In genomic region chr17:50055154-50055756, GRCm38 (mm10) we compare ENCODE assay signal across 10 mouse cellular contexts.
DNase-seq lines count a peak whose midpoint lies in the region; ATAC-seq and TF ChIP-seq lines count a peak whose summit lies in the region.
"Had no signal": no experiment of that assay in that cellular context is flagged by ENCODE, and none has a peak within 500 bp of the region (broad histone marks: within the 10 kb centered on the region; RNA-seq: fewer than 3 reads in every experiment).

No protein-coding gene starts in this region.

- no peak overlapping the region for H3K9ac ChIP-seq in heart, adult 2 months (ENCODE audit: low read depth, low read length)
- H3K9ac ChIP-seq in forebrain, embryonic 14.5 days (ENCODE audit: low read length): no peak overlapping the region; the same call in 1 of the 2 replicates
- H3K9ac ChIP-seq in midbrain, embryonic 14.5 days (replicated peaks; ENCODE audit: low read length): no peak overlapping the region
- H3K9ac ChIP-seq: liver, embryonic 15.5 days had no signal

- intact Hi-C loops in heart, adult 2 months (cut with DNase I): no loop called here

- H3K4me2 ChIP-seq in forebrain, embryonic 14.5 days (ENCODE audit: low read length): no peak overlapping the region
- no peak overlapping the region for H3K4me2 ChIP-seq in midbrain, embryonic 14.5 days (ENCODE audit: low read length)
- H3K4me2 ChIP-seq: liver, embryonic 15.5 days had no signal

- ATAC-seq in forebrain, embryonic 14.5 days: peak; percentile 45
- no peak; the same call in 1 of the 2 replicates for ATAC-seq in midbrain, embryonic 14.5 days (ENCODE audit: low FRiP score, low TSS enrichment)
- ATAC-seq: CD4-positive, CD25-positive, alpha-beta regulatory T cell, adult 4 months had no signal

- no peak for TF ChIP-seq POLR2A in heart, adult 2 months (IDR thresholded peaks at IDR 0.05; ENCODE audit: insufficient read depth, low read depth, low read length)
- TF ChIP-seq POLR2A in brain, embryonic 14.5 days (IDR thresholded peaks at IDR 0.05; ENCODE audit: borderline replicate concordance, extremely low read depth, insufficient read depth, insufficient read length, poor library complexity, severe bottlenecking): no peak

- H3K9me3 ChIP-seq in forebrain, embryonic 14.5 days (replicated peaks; ENCODE audit: control insufficient read depth, low read length): no peaks in the 10 kb centered on the region
- no peaks in the 10 kb centered on the region for H3K9me3 ChIP-seq in midbrain, embryonic 14.5 days (ENCODE audit: control insufficient read depth, low read length)
- H3K9me3 ChIP-seq: liver, embryonic 15.5 days had no signal

- WGBS in heart, adult 2 months: 73% methylated on average over 16 of the region's 16 CpGs
- 33% methylated on average over 16 of the region's 16 CpGs for WGBS in forebrain, embryonic 14.5 days
- WGBS in midbrain, embryonic 14.5 days: 43% methylated on average over 16 of the region's 16 CpGs

- peak overlapping the region; percentile 31; the same call in 1 of the 2 replicates for H3K27ac ChIP-seq in heart, adult 2 months
- H3K27ac ChIP-seq in forebrain, embryonic 14.5 days (ENCODE audit: low read depth, low read length): peak overlapping the region; percentile 63
- H3K27ac ChIP-seq in midbrain, embryonic 14.5 days (replicated peaks; ENCODE audit: low read depth, low read length): 0 out of 2 replicates have a peak overlapping the region, but pooled peaks have one; percentile 32
- H3K27ac ChIP-seq: liver, embryonic 15.5 days had no signal

- no peaks in the 10 kb centered on the region for H3K79me2 ChIP-seq in heart, adult 2 months (replicated peaks; ENCODE audit: control insufficient read depth, insufficient read depth, low read length)

- no peaks in the 10 kb centered on the region for H3K27me3 ChIP-seq in heart, adult 2 months (ENCODE audit: control insufficient read depth, insufficient read depth, low read length)
- H3K27me3 ChIP-seq in forebrain, embryonic 14.5 days (replicated peaks; ENCODE audit: control insufficient read depth, insufficient read depth, low read length): no peaks in the 10 kb centered on the region
- H3K27me3 ChIP-seq in midbrain, embryonic 14.5 days (ENCODE audit: control insufficient read depth, insufficient read depth, low read length): no peaks in the 10 kb centered on the region
- H3K27me3 ChIP-seq: liver, embryonic 15.5 days had no signal

- no peak for TF ChIP-seq EP300 in heart, adult 2 months (IDR thresholded peaks at IDR 0.05; ENCODE audit: insufficient read depth, low read depth, low read length)

- peaks cover 5% of the 10 kb centered on the region for H3K36me3 ChIP-seq in heart, adult 2 months (ENCODE audit: control insufficient read depth, insufficient read depth, low read length)
- no peaks in the 10 kb centered on the region for H3K36me3 ChIP-seq in forebrain, embryonic 14.5 days (ENCODE audit: control insufficient read depth, insufficient read depth, low read length)
- H3K36me3 ChIP-seq in midbrain, embryonic 14.5 days (ENCODE audit: control insufficient read depth, insufficient read depth, low read length): no peaks in the 10 kb centered on the region
- H3K36me3 ChIP-seq: liver, embryonic 15.5 days had no signal

- no peak overlapping the region for H3K4me3 ChIP-seq in heart, adult 2 months
- H3K4me3 ChIP-seq in forebrain, embryonic 14.5 days (ENCODE audit: low read depth, low read length): no peak overlapping the region
- no peak overlapping the region for H3K4me3 ChIP-seq in midbrain, embryonic 14.5 days (replicated peaks; ENCODE audit: low read depth, low read length)
- H3K4me3 ChIP-seq: liver, embryonic 15.5 days had no signal

- no peak for TF ChIP-seq CTCF in heart, adult 2 months (IDR thresholded peaks at IDR 0.05)
- TF ChIP-seq CTCF in brain, embryonic 14.5 days (IDR thresholded peaks at IDR 0.05; ENCODE audit: borderline replicate concordance, extremely low read depth, insufficient read depth, insufficient read length): no peak

- DNase-seq in heart, adult 2 months: no peak
- no peak for DNase-seq in heart, postnatal 4 days
- DNase-seq in brain, embryonic 14.5 days (ENCODE audit: low read depth): peak; percentile 64
- DNase-seq in forebrain, embryonic 14.5 days (ENCODE audit: low spot score): peak; percentile 49
- peak; percentile 31 for DNase-seq in midbrain, embryonic 14.5 days
- DNase-seq in testis, postnatal 10 days (ENCODE audit: low spot score): no peak
- DNase-seq in embryo, embryonic 11 days: no peak
- DNase-seq in lung, postnatal 25 days (ENCODE audit: low spot score): no peak

- H3K4me1 ChIP-seq in heart, adult 2 months (ENCODE audit: control insufficient read depth, insufficient read depth, low read length): peaks cover 29% of the 10 kb centered on the region
- peaks cover 10% of the 10 kb centered on the region for H3K4me1 ChIP-seq in forebrain, embryonic 14.5 days (ENCODE audit: control insufficient read depth, insufficient read depth, low read length)
- H3K4me1 ChIP-seq in midbrain, embryonic 14.5 days (ENCODE audit: control insufficient read depth, insufficient read depth, low read length): no peaks in the 10 kb centered on the region

Comparison
In these comparisons a context has a peak if more than half of its experiments do, and no peak if none do; other contexts are left out.
1. DNase-seq: peak in brain, embryonic 14.5 days (single experiment), forebrain, embryonic 14.5 days (single experiment) and midbrain, embryonic 14.5 days (single experiment); none in heart, adult 2 months (0 of 2), heart, postnatal 4 days (single experiment), testis, postnatal 10 days (single experiment), embryo, embryonic 11 days (single experiment) and lung, postnatal 25 days (single experiment).
2. Peak in every context shown above with its lines, with median percentiles within 50 percentile points of each other: H3K27ac ChIP-seq.